Mouse (Mus musculus) cerebellum, adult 2 months (tissue): ENCODE results near the gene Psmd5.

Experiments used
- CTCF ChIP-seq: fragments of 200-500 bp; IDR thresholded peaks from 2 replicates; pipeline ENCODE4 v1.5.1; 2011; ENCODE audit warnings: low read depth, mild to moderate bottlenecking, control low read depth, low read length, moderate library complexity, borderline replicate concordance; ENCODE audit not compliant: insufficient read depth
- POLR2A ChIP-seq: fragments of 200-500 bp; IDR thresholded peaks from 2 replicates; pipeline ENCODE4 v1.6.1; 2011; ENCODE audit warnings: low read length, control low read depth, borderline replicate concordance; ENCODE audit not compliant: insufficient read depth

DNA sequence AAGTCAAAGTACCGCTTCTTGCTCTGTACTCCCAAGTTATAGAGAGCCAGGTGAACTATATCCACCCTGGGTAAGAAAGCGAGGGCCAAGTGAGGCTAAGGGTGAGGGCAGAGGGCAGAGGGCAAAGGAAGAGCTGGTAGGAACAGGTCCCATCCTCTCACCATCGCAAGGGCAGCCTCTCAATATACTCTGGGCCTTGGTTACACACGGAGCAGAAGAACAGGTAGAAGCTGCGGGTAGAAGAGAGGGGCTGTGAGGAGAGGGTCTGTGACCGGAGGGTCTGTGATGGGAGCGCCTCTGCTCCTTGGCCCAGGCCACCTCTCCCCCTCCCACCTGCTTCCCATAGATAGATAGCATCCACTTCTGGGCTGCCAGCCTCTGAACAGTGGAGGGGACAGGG is 28.4 kb upstream of the Psmd5 start:
- TF ChIP-seq POLR2A (no peak), CTCF (no peak)
